Mouse (Mus musculus): ENCODE results near the gene Sec61b. TPM values are rescaled to one million over a fixed set of nuclear protein-coding genes. Genes with fewer than 3 reads are reported as not detected.

The Sec61b gene
- 174 TPM in 2 replicates for polyA plus RNA-seq (2015; fragmentation: Nextera tagmentation; extraction: Ambion mirVana)

GRCm38 (mm10) chr4:47473968-47474729 is at the start of gene Sec61b, which contains the start of gene Alg2:
TSS of gene Sec61b (plus strand) at chr4:47474658.
TSS of gene Alg2 (minus strand) at chr4:47474333.
- peaks cover 65% of the 10 kb centered on the region for H3K36me3 ChIP-seq

GRCm38 (mm10) chr4:47425247-47425830 is 49.1 kb upstream of the Sec61b start:
- no peak for ATAC-seq (ENCODE audit: extremely low read depth, insufficient number of reproducible peaks, low FRiP score, low TSS enrichment)
- H3K36me3 ChIP-seq = no peaks in the 10 kb centered on the region
- 0 out of 2 replicates have a peak, but pooled peaks cover 6% of the 10 kb centered on the region for H3K9me3 ChIP-seq
- WGBS = 92% methylated on average over 16 of the region's 16 CpGs
- peaks cover 6% of the 10 kb centered on the region; the same call in 1 of the 2 replicates for H3K4me1 ChIP-seq
- no peaks in the 10 kb centered on the region for H3K27me3 ChIP-seq (replicated peaks)
- no peak overlapping the region for H3K27ac ChIP-seq (replicated peaks)
- no peak overlapping the region for H3K4me3 ChIP-seq
- H3K9ac ChIP-seq = no peak overlapping the region
- no peak overlapping the region for H3K4me2 ChIP-seq

More at GRCm38 (mm10) chr4:47473968-47474729, at the start of gene Sec61b, which contains the start of gene Alg2:
- Histone ChIP-seq H3K27me3 (replicated peaks) (no peaks in the 10 kb centered on the region), H3K9me3 (no peaks in the 10 kb centered on the region), H3K4me3 (peak within 1 kb of the TSS; percentile 95), H3K9ac (peak within 1 kb of the TSS; percentile 93), H3K27ac (replicated peaks) (peak within 1 kb of the TSS; percentile 98), H3K4me1 (peaks cover 29% of the 10 kb centered on the region), H3K4me2 (peak within 1 kb of the TSS; percentile 91)
- WGBS = under 1% methylated on average over 58 of the region's 58 CpGs
- ATAC-seq (ENCODE audit: extremely low read depth, insufficient number of reproducible peaks, low FRiP score, low TSS enrichment) = peak; percentile 89

- Histone ChIP-seq H3K4me2 (no peak overlapping the region), H3K4me1 (peaks cover 6% of the 10 kb centered on the region; the same call in 1 of the 2 replicates), H3K9me3 (0 out of 2 replicates have a peak, but pooled peaks cover 6% of the 10 kb centered on the region), H3K27ac (replicated peaks) (no peak overlapping the region), H3K9ac (no peak overlapping the region), H3K36me3 (no peaks in the 10 kb centered on the region), H3K4me3 (no peak overlapping the region), H3K27me3 (replicated peaks) (no peaks in the 10 kb centered on the region)
- WGBS = 47% methylated on average over 3 of the region's 3 CpGs
- no peak for ATAC-seq (ENCODE audit: extremely low read depth, insufficient number of reproducible peaks, low FRiP score, low TSS enrichment)
Measured at GRCm38 (mm10) chr4:47427606-47428005, 46.9 kb upstream of the Sec61b start.

GRCm38 (mm10) chr4:47430557-47430956 is 43.9 kb upstream of the Sec61b start:
- Histone ChIP-seq H3K4me2 (no peak overlapping the region), H3K4me1 (peaks cover 2% of the 10 kb centered on the region; the same call in 1 of the 2 replicates), H3K27ac (replicated peaks) (no peak overlapping the region), H3K36me3 (no peaks in the 10 kb centered on the region), H3K27me3 (replicated peaks) (peaks cover 5% of the 10 kb centered on the region; the same call in 1 of the 2 replicates), H3K9ac (no peak overlapping the region), H3K9me3 (0 out of 2 replicates have a peak, but pooled peaks cover 6% of the 10 kb centered on the region), H3K4me3 (no peak overlapping the region)
- WGBS = 39% methylated on average over 6 of the region's 6 CpGs
- ATAC-seq (ENCODE audit: extremely low read depth, insufficient number of reproducible peaks, low FRiP score, low TSS enrichment) = no peak

- H3K4me3 ChIP-seq = no peak overlapping the region
- 0 out of 2 replicates have a peak, but pooled peaks cover 6% of the 10 kb centered on the region for H3K9me3 ChIP-seq
- H3K27ac ChIP-seq (replicated peaks) = no peak overlapping the region
- H3K9ac ChIP-seq = no peak overlapping the region
- peaks cover 5% of the 10 kb centered on the region; the same call in 1 of the 2 replicates for H3K27me3 ChIP-seq (replicated peaks)
- H3K4me1 ChIP-seq = peaks cover 8% of the 10 kb centered on the region
- H3K4me2 ChIP-seq = no peak overlapping the region
- 85% methylated on average over 5 of the region's 5 CpGs for WGBS
- ATAC-seq (ENCODE audit: extremely low read depth, insufficient number of reproducible peaks, low FRiP score, low TSS enrichment) = no peak
- no peaks in the 10 kb centered on the region for H3K36me3 ChIP-seq
Measured at GRCm38 (mm10) chr4:47431081-47431480, 43.4 kb upstream of the Sec61b start.

GRCm38 (mm10) chr4:47432766-47433165 is 41.7 kb upstream of the Sec61b start:
- Histone ChIP-seq H3K4me1 (peaks cover 18% of the 10 kb centered on the region), H3K27ac (replicated peaks) (no peak overlapping the region), H3K9me3 (0 out of 2 replicates have a peak, but pooled peaks cover 6% of the 10 kb centered on the region), H3K9ac (no peak overlapping the region), H3K4me2 (no peak overlapping the region), H3K27me3 (replicated peaks) (peaks cover 8% of the 10 kb centered on the region; the same call in 1 of the 2 replicates), H3K4me3 (no peak overlapping the region), H3K36me3 (no peaks in the 10 kb centered on the region)
- no peak for ATAC-seq (ENCODE audit: extremely low read depth, insufficient number of reproducible peaks, low FRiP score, low TSS enrichment)
- WGBS = 85% methylated on average over 7 of the region's 7 CpGs

GRCm38 (mm10) chr4:47435131-47435530 is 39.3 kb upstream of the Sec61b start:
- H3K4me1 ChIP-seq = peaks cover 22% of the 10 kb centered on the region
- 77% methylated on average over 12 of the region's 12 CpGs for WGBS
- no peak overlapping the region for H3K4me2 ChIP-seq
- no peaks in the 10 kb centered on the region for H3K9me3 ChIP-seq
- no peak overlapping the region for H3K9ac ChIP-seq
- H3K4me3 ChIP-seq = no peak overlapping the region
- ATAC-seq (ENCODE audit: extremely low read depth, insufficient number of reproducible peaks, low FRiP score, low TSS enrichment) = no peak
- no peaks in the 10 kb centered on the region for H3K36me3 ChIP-seq
- H3K27me3 ChIP-seq (replicated peaks) = peaks cover 8% of the 10 kb centered on the region; the same call in 1 of the 2 replicates
- H3K27ac ChIP-seq (replicated peaks) = no peak overlapping the region

- peak overlapping the region; percentile 46 for H3K4me2 ChIP-seq
- H3K4me3 ChIP-seq = no peak overlapping the region
- H3K27me3 ChIP-seq (replicated peaks) = peaks cover 8% of the 10 kb centered on the region; the same call in 1 of the 2 replicates
- H3K9ac ChIP-seq = no peak overlapping the region
- ATAC-seq (ENCODE audit: extremely low read depth, insufficient number of reproducible peaks, low FRiP score, low TSS enrichment) = no peak
- 50% methylated on average over 28 of the region's 28 CpGs for WGBS
- no peaks in the 10 kb centered on the region for H3K9me3 ChIP-seq
- H3K4me1 ChIP-seq = peaks cover 22% of the 10 kb centered on the region
- H3K36me3 ChIP-seq = no peaks in the 10 kb centered on the region
- no peak overlapping the region for H3K27ac ChIP-seq (replicated peaks)
Measured at GRCm38 (mm10) chr4:47435566-47436360, 38.7 kb upstream of the Sec61b start.

- H3K4me1 ChIP-seq = peaks cover 22% of the 10 kb centered on the region
- H3K4me2 ChIP-seq = peak overlapping the region; percentile 98
- WGBS = 1% methylated on average over 33 of the region's 33 CpGs
- no peaks in the 10 kb centered on the region for H3K9me3 ChIP-seq
- peaks cover 8% of the 10 kb centered on the region; the same call in 1 of the 2 replicates for H3K27me3 ChIP-seq (replicated peaks)
- H3K36me3 ChIP-seq = no peaks in the 10 kb centered on the region
- H3K4me3 ChIP-seq = peak overlapping the region; percentile 67
- peak; percentile 59; the same call in 1 of the 2 replicates for ATAC-seq (ENCODE audit: extremely low read depth, insufficient number of reproducible peaks, low FRiP score, low TSS enrichment)
- peak overlapping the region; percentile 90 for H3K9ac ChIP-seq
- H3K27ac ChIP-seq (replicated peaks) = peak overlapping the region; percentile 64
Measured at GRCm38 (mm10) chr4:47437365-47438340, 36.8 kb upstream of the Sec61b start.

- Histone ChIP-seq H3K4me1 (peaks cover 22% of the 10 kb centered on the region), H3K4me3 (no peak overlapping the region), H3K27me3 (replicated peaks) (peaks cover 8% of the 10 kb centered on the region; the same call in 1 of the 2 replicates), H3K4me2 (no peak overlapping the region), H3K9me3 (no peaks in the 10 kb centered on the region), H3K27ac (replicated peaks) (no peak overlapping the region), H3K9ac (no peak overlapping the region), H3K36me3 (no peaks in the 10 kb centered on the region)
- no peak for ATAC-seq (ENCODE audit: extremely low read depth, insufficient number of reproducible peaks, low FRiP score, low TSS enrichment)
- WGBS = 68% methylated on average over 6 of the region's 6 CpGs
Measured at GRCm38 (mm10) chr4:47438956-47439355, 35.5 kb upstream of the Sec61b start.

Measured in heart, embryonic 13.5 days (tissue).